Mouse (Mus musculus): ENCODE data around the gene Tmtc1.

Tmtc1 gene

DNA sequence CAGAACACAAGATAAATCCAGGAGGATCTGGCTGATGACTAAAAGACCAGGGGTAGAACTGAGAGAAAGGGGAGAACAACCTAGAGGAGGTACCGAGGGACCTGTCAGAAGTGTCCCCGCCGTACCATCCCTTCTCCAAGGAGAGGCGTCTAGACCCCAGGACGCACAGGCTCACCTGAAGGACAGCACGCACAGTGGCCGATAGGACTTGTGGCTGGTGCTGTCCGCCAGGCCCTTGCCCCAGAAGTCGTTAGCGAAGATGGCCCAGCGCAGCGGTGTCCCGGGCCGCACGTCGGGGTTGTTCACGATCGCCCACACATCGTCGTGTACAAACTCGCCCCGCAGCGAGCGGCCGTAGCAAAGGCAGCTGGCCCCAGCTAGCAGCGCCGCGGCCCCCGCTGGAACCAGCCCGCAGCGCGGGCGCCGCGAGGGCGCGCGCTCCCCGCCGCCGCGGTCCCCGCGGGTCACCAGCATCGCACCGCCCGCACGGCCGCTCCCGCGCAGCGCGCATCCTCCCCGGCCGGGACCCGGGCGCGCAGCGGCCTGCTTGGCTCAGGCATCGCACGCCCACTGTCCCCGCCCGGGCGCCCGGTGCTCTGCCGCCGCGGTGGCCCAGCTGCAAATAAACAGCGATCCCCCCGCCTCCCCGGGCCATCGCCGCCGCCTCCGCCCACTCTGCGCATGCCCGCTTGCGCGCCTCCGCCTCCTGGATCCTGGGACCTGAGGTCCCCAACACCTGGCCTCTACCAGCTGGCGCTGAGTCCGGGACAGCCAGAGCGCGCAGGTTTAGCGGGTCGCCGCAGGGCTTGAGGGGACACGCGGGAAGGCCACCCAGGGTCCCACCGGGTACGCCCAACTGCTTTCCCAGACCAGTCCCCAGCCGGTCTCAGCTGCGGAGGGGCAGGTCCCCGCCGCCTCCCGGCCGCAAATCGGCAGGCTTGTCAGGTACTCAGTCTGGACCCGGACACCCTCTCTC is at the start of gene Tmtc1:
TSS of gene Tmtc1 (minus strand) at position 664 of the 976 bp plus-strand sequence.
- DNase-seq (ENCODE audit: low spot score), result peak; percentile 67

DNA sequence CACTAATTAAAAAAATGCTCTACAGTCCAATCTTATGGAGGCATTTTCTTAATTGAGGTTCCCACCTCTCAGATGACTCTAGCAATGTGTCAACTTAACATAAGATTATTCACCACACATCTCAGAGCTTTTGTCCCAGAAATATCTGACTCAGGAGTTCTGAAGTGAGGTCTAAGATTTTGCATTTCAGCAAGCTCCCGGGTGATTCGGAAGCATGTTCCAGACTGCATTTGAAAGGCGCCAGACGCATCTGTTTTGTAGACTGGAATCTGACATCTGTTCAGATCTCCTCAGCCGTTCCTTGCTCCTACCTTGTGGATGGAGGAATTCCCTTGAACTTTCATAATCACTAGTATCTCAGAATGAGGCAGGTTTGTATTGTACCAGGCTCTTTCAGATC is 47.7 kb upstream of the Tmtc1 start:
- DNase-seq (ENCODE audit: low spot score), result no peak

DNA sequence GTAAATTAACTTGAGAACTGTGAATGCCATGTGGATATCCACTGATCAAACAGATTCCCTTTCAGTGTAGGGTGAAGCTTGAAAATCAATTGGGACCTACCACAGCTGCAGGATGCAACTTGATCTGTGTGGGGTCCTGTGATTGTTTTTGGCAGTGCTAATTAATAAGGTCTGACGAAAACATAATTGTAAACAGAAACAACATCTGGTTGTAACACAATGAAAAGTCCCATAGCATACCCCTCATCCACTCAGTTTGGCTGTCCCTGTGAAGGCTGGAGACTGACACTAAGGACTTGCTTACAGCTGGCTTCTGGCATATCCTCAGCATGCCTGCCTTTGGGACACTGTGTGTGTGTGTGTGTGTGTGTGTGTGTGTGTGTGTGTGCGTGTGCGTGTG is 42.6 kb upstream of the Tmtc1 start:
- no peak for DNase-seq (ENCODE audit: low spot score)

DNA sequence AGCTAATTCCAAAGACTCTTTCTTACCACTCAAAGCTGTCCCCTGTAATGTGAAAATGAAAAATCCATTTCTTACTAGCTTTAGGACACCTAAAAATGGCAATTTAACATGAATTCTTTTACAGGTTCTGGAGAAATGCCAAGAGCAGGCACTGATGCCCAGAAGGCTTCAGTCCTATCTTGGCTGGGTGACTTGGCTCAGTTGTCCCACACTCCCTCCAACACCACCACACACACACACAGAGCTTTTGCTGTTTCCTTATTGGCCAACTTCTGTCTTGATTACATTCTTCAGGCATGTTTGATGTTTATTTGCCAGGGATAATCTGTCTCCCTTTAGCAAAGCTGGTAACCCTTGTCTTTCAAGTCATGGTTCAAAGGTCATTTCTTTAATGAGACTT is 37.7 kb upstream of the Tmtc1 start:
- DNase-seq (ENCODE audit: low spot score), result no peak

DNA sequence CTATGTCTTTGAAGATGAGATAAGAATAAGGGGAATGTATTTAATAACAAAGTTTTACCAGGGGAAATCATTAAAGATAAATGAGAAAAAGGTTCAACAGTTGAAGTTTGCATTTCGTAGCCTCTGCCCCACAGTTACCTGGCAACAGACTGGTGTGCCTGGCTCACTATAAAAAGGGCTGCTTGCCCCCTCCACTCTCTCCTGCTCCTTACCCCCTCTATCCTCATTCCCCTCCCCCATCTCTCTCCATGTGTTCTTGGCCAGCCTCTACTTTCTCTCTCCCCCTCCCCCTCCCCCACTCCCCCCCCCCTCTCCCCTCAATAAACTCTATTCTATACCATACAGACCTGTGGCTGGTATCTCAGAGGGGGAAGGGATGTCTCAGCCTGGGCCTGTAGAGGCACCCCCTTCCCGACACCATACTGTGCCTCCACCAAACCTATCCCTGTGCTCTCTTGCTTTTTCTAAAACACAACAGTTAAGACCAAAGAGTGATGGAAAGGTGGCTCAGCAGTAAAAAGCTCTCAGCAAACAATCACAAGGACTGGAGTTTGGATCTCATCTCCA is 35.6 kb upstream of the Tmtc1 start:
- no peak for DNase-seq (ENCODE audit: low spot score)

DNA sequence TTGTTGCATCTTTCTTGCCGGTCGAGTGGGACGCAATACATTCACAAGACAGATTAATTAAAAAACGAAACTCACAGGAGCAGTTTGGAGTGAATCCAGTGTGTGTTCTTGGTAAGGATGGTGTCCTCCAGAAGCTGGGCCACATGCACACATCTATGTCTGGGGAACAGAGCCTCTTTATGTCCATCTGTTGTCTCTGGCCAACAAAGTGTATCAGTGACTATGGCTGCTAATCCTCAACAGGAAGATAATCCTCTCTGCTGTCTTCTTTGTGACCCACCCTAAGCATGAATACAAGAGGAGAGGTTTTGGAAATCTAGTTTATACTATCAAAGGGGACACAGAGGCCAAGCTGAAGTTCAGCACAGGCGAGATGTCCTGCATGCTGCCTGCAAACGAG is 34.2 kb upstream of the Tmtc1 start:
- no peak for DNase-seq (ENCODE audit: low spot score)

DNA sequence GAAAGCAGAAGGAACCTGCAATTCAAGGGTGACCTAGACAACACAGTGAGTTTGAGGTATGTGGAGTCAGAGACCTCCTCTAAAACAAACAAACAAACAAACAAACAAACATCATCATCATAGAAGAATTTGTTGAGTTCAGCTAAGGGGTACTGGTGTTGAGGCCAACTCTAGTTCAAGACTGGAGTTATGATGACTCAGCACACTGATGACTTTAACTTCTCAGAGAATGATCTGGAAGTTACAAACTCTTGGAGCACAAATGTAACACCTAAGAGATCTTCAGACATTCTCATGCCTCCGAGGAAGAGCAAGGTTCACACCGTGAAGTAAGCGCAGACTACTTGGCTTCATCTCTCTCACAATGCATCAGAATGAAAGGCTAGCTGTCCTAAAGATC is 28.1 kb upstream of the Tmtc1 start:
- no peak for DNase-seq (ENCODE audit: low spot score)

DNA sequence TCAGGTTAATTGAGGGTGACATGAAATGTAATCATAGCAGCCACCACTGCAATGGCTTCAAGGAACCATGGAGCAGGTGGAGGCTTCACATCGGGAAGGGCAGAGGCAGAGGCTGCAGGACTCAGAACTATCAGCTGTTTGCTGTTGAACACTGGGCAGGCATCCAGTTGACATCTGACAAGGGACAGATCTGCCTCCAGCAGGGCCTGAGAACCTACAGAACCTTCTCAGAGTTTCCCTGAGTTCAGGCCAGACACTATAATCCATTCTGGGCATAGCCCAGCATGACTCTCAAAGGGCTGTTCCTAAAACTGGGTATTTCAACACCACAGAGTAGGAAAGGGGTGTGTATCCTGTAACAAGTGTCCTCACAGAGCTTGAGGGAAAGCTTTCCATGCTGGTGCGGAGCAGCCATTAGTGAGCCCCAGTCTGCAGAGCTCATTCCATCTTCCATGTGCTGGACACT is 23.8 kb upstream of the Tmtc1 start:
- no peak for DNase-seq (ENCODE audit: low spot score)

DNA sequence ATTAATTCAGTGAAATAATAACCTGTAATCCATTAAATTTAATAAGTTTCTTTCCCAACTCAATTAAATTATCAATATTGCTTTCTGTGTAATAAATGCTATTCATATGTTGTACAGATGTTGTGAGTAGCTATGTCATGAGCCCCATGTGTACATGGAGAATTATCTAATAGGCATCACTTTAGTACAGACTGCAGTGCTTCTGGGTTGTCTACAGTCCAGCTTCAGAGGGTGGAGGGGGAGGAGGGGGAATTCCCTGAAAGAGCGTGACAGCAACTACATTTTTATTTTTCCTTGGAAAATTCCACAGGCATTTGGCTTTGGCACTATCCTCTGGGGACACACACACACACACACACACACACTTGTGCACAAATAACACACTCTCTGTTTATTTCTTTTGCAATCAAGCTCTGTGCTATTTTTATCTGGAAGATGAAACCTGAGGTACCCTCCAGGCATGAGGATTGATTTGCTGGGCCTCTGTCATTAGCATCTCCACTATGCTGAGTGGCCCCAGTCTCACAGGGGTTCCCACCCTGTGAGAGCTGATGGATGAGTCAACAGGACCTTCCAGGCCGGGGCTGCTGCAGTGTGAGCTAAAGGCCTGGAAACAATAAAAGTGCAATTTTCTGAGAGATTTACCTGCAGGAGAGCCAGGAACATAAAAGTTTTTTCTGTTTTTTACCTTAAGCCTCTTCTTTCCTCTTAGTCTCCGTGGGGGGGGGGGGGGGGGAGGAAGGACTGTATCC is 23.2 kb upstream of the Tmtc1 start:
- DNase-seq (ENCODE audit: low spot score), result no peak

DNA sequence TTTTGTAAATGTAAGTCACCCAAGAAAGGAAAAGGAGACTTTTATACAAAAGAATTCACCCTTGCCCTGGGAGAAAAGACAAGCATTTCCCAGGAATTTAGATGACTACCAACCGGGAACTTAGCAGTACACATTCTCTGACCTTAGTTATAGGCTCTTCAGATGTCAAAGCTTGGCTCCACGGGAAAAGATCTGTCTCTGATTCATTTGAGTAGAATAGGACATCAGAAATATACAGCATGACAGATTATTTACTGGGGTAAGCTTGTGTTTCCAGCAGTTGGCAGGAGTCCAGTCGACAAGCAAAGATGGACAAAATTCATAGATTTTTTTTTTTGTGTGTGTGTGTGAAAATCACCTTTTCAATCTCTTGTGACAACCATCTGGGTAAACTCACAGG is 15.4 kb upstream of the Tmtc1 start:
- no peak for DNase-seq (ENCODE audit: low spot score)

DNA sequence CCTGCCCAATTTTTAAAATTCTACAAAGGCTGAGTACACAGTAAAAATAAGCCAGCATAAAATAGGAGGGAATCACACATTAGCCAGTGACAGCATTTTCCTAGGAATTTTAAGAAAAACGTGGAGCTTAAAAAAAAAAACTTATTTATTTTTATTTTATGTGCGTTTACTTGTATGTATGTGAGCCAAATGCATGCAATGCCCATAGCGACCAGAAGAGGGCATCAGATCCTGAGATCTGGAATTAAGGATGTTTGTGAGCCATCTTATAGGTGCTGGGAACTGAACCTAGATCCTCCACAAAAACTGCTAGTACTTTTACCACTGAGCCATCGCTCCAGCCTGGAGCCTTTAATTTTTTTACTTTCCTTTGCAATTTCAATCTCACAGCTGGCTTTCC is 11.3 kb upstream of the Tmtc1 start:
- no peak for DNase-seq (ENCODE audit: low spot score)

DNA sequence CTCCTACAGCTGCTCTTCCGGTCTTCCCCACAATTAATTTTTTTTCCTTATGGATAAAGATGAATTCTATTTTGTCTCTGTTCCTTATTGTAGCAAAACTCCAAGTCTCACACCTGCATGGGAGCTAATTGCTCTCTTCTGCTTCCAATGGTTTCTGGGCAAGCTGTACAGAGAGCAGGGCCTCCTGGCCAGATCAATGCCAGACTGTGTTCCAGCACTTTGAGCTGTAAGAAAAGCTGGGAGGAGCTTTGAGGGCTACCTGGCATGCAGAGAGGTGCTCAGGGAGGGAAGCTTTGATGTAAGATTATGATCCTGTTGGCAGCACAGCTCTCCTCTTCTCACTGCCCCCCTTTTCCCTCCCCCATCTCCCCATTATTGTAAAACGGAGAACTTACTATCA is 10.6 kb upstream of the Tmtc1 start:
- no peak for DNase-seq (ENCODE audit: low spot score)

DNA sequence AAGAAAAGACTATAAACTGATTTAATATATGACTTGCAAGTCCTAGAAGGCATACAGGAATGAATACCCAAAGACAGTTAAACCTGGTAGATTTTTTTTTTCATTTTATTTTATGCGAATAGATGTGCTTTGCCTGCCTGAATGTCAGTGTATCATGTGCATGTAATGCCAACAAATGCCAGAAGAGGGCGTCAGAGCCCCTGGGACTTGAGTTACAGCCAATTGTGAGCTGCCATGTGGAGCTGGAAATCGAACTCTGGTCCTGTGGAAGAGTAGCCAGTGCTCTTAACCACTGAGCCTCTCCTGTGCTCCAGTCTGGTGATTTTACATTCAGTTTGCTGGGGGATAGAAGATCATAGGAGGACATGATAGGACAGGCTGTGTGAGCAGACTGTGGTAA is 4.0 kb upstream of the Tmtc1 start:
- no peak for DNase-seq (ENCODE audit: low spot score)

DNA sequence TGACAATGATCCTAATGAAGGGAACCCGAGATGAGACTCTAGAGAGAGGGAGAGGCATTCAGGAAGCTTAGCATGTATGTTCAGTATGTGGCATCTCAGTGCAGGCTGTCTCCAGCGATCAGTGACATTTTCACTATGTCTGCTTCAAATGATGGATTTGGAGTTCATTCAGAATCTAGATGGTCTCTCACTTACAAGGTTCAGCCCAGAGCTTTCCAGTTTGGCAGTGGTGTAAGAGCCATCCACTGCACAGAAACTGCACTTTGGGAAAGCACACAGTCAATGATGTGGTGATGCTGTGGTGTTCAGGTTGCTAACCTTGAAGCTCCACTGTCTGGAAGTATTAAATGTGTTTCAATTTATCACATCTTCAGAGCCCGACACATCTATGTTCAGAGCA is 1.9 kb upstream of the Tmtc1 start:
- no peak for DNase-seq (ENCODE audit: low spot score)

DNA sequence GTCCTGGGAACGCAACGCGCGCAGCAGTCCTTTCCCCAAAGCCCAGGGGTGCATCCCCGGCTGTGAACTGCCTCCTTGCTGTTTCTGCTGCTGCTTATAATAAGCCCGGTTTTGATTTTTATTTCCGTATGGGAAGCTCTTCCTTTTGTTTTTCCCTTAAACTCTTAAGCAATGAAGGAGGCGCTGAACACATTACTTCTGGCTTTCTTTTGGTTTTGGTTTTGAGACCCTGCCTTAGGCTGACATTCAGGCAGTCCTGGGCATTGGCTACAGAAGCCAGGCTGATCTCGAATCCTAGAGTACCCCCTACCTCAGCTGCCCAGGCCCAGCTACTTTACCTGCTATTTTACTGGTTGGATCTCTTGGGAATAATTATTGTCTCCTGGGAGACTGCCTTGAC is 607 bp upstream of the Tmtc1 start:
- DNase-seq (ENCODE audit: low spot score), result no peak

DNA sequence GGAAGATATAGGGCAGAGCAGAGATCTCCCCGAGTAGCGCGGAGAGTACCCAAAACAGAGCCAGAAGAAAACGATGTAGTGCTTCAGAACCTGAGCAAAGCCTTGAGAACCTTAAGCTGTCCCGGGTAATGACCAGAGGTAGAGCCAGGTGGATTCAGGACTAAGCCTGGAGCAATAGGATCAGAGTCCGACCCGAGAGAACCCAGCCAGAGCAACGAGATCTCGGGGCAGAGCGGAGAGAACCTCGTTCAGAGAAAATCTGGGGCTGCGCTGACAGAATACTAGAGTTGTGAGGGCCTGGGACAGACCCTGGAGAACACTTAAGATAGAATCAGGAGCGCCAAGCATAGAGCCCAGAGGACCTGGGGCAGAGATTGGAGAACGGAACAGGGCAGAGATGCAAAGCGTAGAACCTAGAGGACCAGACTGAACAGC is 881 bp downstream of the Tmtc1 start:
- no peak for DNase-seq (ENCODE audit: low spot score)

DNA sequence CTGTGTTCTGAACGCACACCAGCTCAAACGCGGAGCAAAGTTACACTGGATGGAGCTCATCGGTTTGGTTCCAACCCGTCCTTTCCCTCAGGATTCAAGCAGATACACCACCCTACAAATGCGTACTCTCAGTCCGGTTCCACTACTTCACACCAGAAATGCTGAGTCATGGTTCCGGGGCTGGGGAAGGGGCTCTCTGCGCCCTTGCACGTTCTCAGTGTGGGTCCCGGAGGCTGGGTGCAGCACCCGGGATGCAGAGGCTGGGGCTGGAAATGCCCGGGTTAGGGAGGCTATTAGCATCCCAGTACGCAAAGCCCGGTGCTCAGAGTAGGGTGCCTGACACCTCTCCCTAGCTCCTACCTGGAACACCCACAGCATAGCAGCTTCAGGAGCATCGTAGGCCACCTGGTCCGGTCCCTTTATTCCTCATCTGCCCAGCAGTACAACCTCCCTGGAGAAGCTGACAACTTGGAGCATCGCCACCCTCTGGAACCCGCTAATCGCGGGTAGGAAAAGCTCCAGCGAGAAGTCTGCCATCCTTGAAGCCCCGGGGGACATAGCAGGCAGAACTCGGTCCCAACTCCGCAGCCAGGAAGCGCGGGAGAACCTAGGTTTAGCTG is 1.4 kb downstream of the Tmtc1 start:
- DNase-seq (ENCODE audit: low spot score), result no peak

DNA sequence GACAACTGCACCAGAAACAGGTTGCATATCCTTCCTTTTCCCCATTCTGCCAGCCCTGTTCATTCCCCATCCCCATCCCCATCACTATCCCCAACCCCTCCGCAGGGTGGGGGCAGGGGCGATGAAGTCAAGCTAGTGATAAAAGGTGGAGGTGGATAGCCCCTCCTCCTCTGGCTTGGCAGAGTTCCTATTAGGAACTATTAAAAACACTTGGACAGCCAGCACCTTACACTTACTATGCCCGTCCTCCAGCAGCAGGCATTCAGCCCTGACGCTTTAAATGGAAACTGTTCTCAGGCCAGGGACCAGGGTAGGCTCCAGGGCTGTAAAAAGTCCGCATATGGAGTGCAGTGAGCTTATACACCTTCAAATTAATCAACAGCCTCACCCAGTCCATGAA is 2.3 kb downstream of the Tmtc1 start:
- no peak for DNase-seq (ENCODE audit: low spot score)

DNA sequence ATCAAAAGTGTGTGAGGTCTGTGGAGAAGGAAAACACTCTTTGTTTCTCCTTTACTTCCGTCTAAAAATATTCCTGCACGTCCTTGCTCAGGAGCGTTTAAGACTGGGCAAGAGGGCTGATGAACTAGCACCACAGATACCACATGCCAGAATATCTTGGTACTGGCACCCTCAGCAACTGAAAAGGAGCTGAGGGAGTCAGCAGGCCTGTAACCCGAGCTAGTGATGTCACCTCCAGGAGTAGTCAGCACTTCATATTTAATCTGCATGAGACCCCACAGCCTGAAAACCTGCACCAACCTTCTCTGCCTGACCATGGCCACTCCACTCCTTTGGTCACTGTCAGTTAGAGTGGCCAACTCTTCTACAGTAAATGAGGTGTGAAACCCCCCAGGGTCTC is 5.1 kb downstream of the Tmtc1 start:
- DNase-seq (ENCODE audit: low spot score), result no peak

DNA sequence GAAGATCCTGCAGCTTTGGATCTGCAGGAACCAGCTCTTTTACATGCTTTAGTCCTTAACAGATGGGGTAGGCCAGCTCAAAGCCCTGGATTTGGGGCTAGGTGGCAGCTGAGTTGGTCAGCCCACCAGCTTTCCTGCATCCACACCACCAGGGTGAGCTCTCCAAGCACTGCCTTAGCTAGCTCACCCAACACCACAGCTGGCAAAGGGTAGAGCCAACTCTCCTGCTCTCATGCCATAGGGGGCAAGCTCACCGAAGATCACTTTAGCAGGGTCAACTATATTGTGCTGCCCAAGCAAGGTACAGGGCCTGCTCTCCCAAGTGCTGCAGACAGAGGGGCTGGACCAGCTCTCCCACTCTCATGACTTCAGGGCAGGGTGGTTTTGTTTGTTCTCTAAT is 6.6 kb downstream of the Tmtc1 start:
- DNase-seq (ENCODE audit: low spot score), result no peak

DNA sequence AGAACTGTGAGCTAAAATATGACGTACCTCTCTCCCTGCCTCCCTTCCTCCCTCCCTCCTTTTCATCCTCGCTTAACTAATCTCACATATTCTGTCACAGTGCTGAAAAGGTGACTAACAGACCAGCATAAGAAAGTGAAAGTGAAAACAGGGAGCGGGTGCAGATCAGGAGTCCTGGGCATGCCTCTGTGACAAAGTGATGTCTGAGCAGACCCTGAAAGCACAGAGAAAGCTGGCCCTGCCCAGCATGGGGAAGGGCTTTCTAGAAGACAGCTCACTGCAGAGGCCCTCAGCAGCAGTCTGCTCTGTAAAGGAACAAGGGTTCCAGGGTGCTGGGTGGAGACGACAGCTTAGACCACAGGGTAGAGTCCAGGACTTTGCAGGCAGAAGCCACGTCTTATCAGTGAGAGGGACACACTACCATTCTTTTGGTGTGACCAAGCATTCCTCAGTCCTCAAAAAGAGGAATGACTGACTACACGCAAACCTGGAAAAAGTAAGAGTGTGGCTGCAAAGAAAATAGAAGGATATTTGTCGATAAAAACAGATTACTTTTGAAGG is 7.7 kb downstream of the Tmtc1 start:
- no peak for DNase-seq (ENCODE audit: low spot score)

DNA sequence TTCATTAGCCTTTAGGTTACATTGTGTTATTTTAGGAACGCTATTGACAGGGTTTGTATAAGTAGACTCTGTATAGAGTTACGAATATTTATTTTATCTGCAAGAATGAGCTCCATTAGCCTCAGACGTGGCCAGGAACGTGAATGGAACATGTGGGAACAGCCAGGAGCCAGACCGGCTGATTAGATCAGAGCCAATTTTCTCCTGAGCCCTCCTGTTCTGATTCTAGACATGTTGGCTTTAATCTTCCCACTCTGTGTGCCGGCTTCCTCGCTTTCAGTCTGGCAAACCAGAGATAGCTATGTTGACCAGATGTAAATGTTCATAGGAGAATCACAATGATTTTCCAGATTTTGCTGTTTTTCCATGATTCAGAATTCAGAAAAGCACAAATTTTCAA is 22.6 kb downstream of the Tmtc1 start:
- DNase-seq (ENCODE audit: low spot score), result no peak

Data from ovary, adult 18-20 months (tissue).